Mouse (Mus musculus): ENCODE measurements around the gene Cyp27a1. TPM values are rescaled to one million over a fixed set of nuclear protein-coding genes. Genes with fewer than 3 reads are reported as not detected.
A peak's percentile ranks its signal among the peaks of the same experiment; 100 is the strongest.

Cyp27a1 gene
- polyA plus RNA-seq, 1 experiment from 2014 or later: 12.1 TPM

DNA sequence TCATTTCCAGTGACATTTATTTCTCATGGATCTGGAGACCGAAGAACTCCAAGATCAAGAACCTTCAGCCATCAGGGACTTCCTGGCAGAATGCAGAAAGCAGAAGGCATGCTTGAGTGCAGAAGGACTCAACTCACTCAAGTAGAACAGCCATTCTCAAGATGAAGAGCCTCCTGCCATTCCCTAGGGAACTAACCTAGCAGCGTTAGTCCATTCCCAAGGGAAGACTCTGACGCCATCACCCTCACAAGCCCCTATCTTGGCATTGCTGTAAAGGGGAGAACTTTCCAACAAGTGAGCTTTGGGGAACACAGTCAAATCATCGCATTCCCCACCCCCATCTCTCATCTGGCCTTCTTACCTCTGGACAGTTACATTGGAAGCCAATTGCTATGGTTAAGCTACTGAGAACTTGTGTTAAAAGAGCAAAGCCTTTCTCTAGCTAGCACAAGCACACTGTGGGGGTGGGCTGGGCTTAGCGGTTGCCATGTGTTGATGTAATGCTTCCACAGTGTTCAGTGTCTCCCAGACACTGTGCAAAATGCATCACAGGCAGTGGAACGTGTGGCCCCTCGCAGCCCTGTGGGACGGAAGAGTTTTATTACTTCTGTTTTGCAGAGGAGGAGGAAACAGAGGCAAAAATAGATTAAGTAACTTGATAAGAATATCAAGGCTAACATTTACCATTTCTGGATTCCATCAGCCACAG, 40.0 kb downstream of the Cyp27a1 start:
- H3K27ac ChIP-seq (replicated peaks): no peak overlapping the region
- WGBS: 85% methylated on average over 8 of the region's 8 CpGs
- H3K4me1 ChIP-seq: peaks cover 20% of the 10 kb centered on the region
- H3K27me3 ChIP-seq (replicated peaks; ENCODE audit: low read depth, poor library complexity, severe bottlenecking): peaks cover 28% of the 10 kb centered on the region
- H3K9me3 ChIP-seq: no peaks in the 10 kb centered on the region
- DNase-seq (ENCODE audit: low spot score): no peak
- H3K4me3 ChIP-seq: no peak overlapping the region
- no peaks in the 10 kb centered on the region for H3K36me3 ChIP-seq (replicated peaks)

DNA sequence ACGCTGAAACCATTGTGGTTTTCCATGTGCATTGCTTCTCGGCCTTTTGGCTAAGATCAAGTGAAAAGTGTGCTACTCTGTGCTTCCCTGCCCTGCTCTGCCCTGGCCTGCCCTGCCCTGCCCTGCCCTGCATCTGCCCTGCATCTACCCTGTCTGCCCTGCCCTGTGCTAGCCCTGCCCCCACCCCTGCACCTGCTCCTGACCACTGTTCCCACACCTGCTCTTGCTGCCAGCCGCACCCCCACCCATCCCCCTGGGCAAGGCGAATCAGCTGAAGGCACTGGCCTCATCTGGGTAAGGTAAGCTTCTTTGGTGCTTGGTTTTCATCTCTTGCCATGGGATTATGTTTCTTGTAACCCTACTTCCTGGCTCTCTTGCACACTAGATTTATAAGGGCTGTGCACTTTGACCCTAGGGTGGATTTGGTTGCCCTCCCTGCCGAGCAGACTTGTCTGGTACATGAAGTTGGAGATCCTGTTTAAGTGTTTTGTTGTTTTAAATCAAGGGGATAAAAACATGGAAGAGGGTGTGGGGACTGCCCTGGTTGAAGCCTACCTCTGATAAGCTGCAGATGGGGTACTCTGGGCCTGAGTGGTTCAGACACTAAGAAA, 40.9 kb downstream of the Cyp27a1 start:
- WGBS: 53% methylated on average over 5 of the region's 5 CpGs
- no peak for DNase-seq (ENCODE audit: low spot score)
- peaks cover 13% of the 10 kb centered on the region for H3K4me1 ChIP-seq
- H3K4me3 ChIP-seq: no peak overlapping the region
- H3K27ac ChIP-seq (replicated peaks): no peak overlapping the region
- H3K27me3 ChIP-seq (replicated peaks; ENCODE audit: low read depth, poor library complexity, severe bottlenecking): peaks cover 25% of the 10 kb centered on the region
- H3K9me3 ChIP-seq: no peaks in the 10 kb centered on the region
- H3K36me3 ChIP-seq (replicated peaks): no peaks in the 10 kb centered on the region

DNA sequence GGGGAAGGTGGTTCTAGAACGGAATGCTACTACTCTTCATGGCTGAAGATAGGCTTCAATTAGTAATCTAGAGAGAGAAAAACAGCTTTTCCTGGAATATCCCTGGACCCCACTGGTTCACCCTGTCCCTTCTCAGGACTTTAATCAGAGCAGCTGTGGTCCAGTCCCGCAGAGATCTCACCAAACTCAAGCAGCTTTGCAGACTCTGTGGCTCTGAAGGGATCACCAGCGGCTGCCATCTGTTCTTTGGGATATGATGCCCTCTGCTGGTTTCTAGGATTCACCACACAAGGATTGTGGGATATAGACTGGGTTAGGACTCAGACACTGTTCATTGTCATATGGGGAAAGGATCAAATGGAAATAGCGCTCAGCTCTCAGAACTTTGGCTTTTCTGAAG, 46.4 kb downstream of the Cyp27a1 start:
- no peaks in the 10 kb centered on the region; the same call in 1 of the 2 replicates for H3K4me1 ChIP-seq
- H3K27me3 ChIP-seq (replicated peaks; ENCODE audit: low read depth, poor library complexity, severe bottlenecking): peaks cover 39% of the 10 kb centered on the region
- H3K9me3 ChIP-seq: no peaks in the 10 kb centered on the region
- H3K36me3 ChIP-seq (replicated peaks): no peaks in the 10 kb centered on the region
- DNase-seq (ENCODE audit: low spot score): peak; percentile 50
- 28% methylated on average over 4 of the region's 4 CpGs for WGBS
- H3K4me3 ChIP-seq: no peak overlapping the region
- H3K27ac ChIP-seq (replicated peaks): no peak overlapping the region

DNA sequence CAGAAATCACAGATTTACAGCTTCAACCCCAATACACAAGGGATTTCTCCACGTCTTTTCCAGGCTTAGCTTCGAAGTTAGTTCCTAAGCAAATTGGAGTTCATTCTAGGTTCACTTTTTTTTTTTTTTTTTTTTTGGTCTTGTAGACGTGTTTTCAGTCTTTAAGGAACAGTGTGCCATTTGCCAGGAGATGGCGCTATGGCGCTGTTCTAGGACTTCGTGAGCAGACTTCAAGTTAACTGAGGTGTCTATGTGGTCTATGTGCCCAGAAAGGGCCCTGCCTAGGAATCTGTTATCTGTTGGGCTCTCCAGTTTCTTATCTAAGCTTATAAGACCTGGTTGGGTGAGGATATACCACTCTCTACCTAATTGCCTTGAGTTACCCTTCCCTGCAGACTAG, 49.7 kb downstream of the Cyp27a1 start:
- Histone ChIP-seq H3K27me3 (replicated peaks; ENCODE audit: low read depth, poor library complexity, severe bottlenecking) (peaks cover 72% of the 10 kb centered on the region), H3K27ac (replicated peaks) (no peak overlapping the region), H3K9me3 (no peaks in the 10 kb centered on the region), H3K4me1 (no peaks in the 10 kb centered on the region), H3K36me3 (replicated peaks) (no peaks in the 10 kb centered on the region), H3K4me3 (no peak overlapping the region)
- DNase-seq (ENCODE audit: low spot score): peak; percentile 76
- WGBS: 4% methylated on average over 6 of the region's 6 CpGs

DNA sequence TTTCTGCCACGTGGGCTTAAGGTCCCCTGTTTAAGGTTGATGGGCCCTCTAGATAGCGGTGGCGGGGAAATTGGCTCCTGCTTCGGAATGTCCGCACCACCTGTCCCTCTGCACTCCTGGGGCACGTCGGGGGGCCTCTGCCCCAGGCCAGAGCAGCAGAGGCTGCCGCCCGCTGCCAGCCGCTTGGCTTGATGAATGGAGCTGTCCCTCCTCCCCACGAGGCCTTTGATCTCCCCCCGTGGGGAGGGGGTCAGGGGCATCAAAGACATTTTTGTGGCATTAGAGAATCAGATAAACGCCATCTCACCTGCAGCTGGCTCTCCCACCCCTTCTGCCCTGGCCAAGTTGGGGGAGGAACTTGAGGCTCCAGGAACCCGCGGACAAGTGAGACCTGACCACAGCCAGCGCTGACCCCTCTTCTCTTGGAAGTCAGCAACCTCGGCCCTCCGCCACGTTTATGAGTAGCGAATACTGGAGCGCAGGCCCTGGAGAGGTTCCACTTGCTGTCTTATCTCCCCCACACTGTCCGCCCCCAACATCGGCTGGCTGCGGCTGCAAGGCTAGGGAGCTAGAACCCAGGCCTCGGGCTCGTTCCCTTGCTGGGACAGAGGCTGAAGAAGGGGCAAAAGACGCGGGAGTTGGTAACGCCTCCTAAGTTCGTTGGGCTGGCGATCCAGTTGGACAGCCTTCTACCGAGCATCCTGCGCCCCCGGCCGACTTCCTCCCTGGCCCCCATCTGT, 57.5 kb downstream of the Cyp27a1 start:
- peak overlapping the region; percentile 66 for H3K4me3 ChIP-seq
- peaks cover 100% of the 10 kb centered on the region for H3K27me3 ChIP-seq (replicated peaks; ENCODE audit: low read depth, poor library complexity, severe bottlenecking)
- no peaks in the 10 kb centered on the region for H3K9me3 ChIP-seq
- H3K4me1 ChIP-seq: peaks cover 53% of the 10 kb centered on the region
- no peaks in the 10 kb centered on the region for H3K36me3 ChIP-seq (replicated peaks)
- WGBS: under 1% methylated on average over 35 of the region's 35 CpGs
- H3K27ac ChIP-seq (replicated peaks): no peak overlapping the region; the same call in 1 of the 2 replicates
- peak; percentile 61 for DNase-seq (ENCODE audit: low spot score)

DNA sequence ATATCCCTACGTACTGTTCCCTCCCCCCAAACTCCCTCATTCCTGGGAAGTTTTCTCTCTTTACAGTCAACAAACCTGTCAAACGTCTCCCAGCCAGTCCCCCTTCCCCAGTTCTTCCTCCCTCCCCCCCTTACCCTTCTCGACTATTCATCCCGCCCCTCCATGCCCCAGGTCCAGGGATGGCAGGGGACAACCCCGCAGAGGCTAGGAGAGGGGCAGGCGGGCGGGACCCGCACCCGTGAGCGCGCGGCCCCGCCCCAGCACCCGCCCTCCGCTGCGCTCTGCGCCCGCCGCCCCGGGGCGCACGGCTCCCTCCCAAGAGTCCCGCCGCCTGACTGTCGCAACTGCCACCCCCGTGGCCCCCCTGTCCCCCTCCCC, 58.1 kb downstream of the Cyp27a1 start:
- H3K9me3 ChIP-seq: no peaks in the 10 kb centered on the region
- DNase-seq (ENCODE audit: low spot score): peak; percentile 62
- no peaks in the 10 kb centered on the region for H3K36me3 ChIP-seq (replicated peaks)
- WGBS: under 1% methylated on average over 26 of the region's 26 CpGs
- peaks cover 59% of the 10 kb centered on the region for H3K4me1 ChIP-seq
- peak overlapping the region; percentile 66 for H3K4me3 ChIP-seq
- H3K27me3 ChIP-seq (replicated peaks; ENCODE audit: low read depth, poor library complexity, severe bottlenecking): peaks cover 100% of the 10 kb centered on the region
- peak overlapping the region; percentile 72; the same call in 1 of the 2 replicates for H3K27ac ChIP-seq (replicated peaks)

DNA sequence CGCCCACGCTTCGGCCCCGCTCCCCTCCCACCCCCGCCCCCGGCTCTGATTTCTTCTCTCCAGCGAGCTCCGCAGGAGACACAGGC, 58.3 kb downstream of the Cyp27a1 start, which contains the start of gene Wnt6:
Gene Wnt6 (plus strand): TSS at position 48 of the 86 bp plus-strand sequence.
- peak within 1 kb of the TSS; percentile 66 for H3K4me3 ChIP-seq
- DNase-seq (ENCODE audit: low spot score): no peak
- peaks cover 61% of the 10 kb centered on the region for H3K4me1 ChIP-seq
- 9% methylated on average over 7 of the region's 8 CpGs for WGBS
- H3K27me3 ChIP-seq (replicated peaks; ENCODE audit: low read depth, poor library complexity, severe bottlenecking): peaks cover 100% of the 10 kb centered on the region
- no peaks in the 10 kb centered on the region for H3K36me3 ChIP-seq (replicated peaks)
- H3K27ac ChIP-seq (replicated peaks): peak within 1 kb of the TSS; percentile 72
- H3K9me3 ChIP-seq: no peaks in the 10 kb centered on the region

DNA sequence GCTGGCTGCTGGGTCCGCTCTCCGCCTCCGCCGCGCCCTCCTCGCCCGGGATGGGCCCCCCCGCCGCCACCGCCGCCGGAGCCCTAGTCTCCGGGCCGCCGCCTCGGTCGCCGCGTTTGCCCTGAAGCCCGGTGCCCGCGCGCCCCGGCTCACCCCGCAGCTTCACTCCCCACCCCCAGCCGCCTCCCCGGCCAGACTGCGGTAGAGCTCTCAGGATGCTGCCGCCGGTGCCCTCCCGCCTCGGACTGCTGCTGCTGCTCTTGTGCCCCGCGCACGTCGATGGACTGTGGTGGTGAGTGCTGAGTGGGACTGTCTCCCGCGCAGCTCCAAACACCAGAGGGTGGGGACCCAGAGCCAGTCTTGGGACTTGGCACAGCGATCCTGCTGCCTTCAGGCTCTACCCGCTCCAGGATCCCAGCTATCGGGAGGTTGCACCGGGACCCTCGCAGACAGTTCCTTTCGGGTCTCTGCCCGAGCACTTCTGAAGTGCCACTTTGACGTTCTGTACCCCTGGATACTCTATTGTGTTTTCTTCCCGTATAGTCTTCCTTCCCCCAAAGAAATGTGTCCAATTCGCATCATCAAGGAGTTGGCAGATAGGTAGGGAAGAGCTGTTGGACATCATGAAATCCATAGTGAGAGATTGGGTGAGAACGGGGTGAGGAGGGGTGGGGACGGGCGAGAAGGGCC, 58.7 kb downstream of the Cyp27a1 start:
- no peaks in the 10 kb centered on the region for H3K36me3 ChIP-seq (replicated peaks)

DNA sequence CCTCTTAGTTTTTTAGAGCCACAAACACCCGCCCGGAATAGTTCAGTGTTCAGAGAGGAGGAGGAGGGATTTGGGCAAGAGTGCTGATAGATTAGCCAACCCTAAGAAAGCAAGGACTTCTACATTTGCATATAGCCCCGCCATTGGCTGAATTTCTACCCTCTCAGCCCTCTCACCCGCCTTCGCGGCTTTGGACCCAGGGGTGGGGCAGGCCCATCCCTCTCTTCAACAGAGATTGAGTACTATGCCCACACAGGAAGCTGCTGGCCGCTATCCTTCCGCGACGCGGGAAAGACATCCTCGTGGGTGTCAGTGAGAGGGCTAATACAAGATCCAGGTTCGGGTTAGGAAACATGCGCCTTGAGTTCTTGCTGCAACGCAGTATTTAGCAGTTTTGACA, 59.8 kb downstream of the Cyp27a1 start:
- peak overlapping the region; percentile 66 for H3K4me3 ChIP-seq
- no peaks in the 10 kb centered on the region for H3K9me3 ChIP-seq
- no peak overlapping the region for H3K27ac ChIP-seq (replicated peaks)
- no peaks in the 10 kb centered on the region for H3K36me3 ChIP-seq (replicated peaks)
- under 1% methylated on average over 15 of the region's 15 CpGs for WGBS
- peak; percentile 88 for DNase-seq (ENCODE audit: low spot score)
- H3K27me3 ChIP-seq (replicated peaks; ENCODE audit: low read depth, poor library complexity, severe bottlenecking): peaks cover 100% of the 10 kb centered on the region
- peaks cover 70% of the 10 kb centered on the region for H3K4me1 ChIP-seq

More for the DNA sequence above, 58.7 kb downstream of the Cyp27a1 start:
- peaks cover 100% of the 10 kb centered on the region for H3K27me3 ChIP-seq (replicated peaks; ENCODE audit: low read depth, poor library complexity, severe bottlenecking)
- H3K4me3 ChIP-seq: peak overlapping the region; percentile 66
- peak; percentile 65 for DNase-seq (ENCODE audit: low spot score)
- peak overlapping the region; percentile 72 for H3K27ac ChIP-seq (replicated peaks)
- H3K4me1 ChIP-seq: peaks cover 65% of the 10 kb centered on the region
- under 1% methylated on average over 51 of the region's 51 CpGs for WGBS
- H3K9me3 ChIP-seq: no peaks in the 10 kb centered on the region

DNA sequence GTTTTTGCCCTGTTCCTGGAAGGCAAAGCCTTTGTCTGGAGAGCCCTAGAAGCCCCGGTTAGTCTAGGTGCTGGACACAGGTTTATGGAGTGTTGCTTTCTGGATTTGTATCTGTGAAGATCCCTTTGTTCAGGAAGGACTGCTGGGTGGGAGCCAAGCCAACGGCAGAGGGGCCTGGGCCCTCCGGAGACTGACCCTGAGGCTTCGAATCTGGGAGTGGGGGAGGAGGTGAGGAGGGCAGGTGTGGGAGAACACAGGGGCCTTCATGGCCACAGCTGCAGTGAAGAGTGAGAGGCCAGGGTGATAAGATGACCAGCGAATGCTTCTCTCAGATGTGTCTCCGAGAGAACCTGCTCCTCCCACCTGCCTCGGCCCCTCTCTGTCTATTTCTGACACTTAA, 60.7 kb downstream of the Cyp27a1 start:
- Histone ChIP-seq H3K4me3 (peak overlapping the region; percentile 66), H3K9me3 (no peaks in the 10 kb centered on the region), H3K4me1 (peaks cover 66% of the 10 kb centered on the region), H3K27me3 (replicated peaks; ENCODE audit: low read depth, poor library complexity, severe bottlenecking) (peaks cover 100% of the 10 kb centered on the region), H3K27ac (replicated peaks) (no peak overlapping the region), H3K36me3 (replicated peaks) (no peaks in the 10 kb centered on the region)
- no peak for DNase-seq (ENCODE audit: low spot score)
- WGBS: 14% methylated on average over 7 of the region's 7 CpGs

DNA sequence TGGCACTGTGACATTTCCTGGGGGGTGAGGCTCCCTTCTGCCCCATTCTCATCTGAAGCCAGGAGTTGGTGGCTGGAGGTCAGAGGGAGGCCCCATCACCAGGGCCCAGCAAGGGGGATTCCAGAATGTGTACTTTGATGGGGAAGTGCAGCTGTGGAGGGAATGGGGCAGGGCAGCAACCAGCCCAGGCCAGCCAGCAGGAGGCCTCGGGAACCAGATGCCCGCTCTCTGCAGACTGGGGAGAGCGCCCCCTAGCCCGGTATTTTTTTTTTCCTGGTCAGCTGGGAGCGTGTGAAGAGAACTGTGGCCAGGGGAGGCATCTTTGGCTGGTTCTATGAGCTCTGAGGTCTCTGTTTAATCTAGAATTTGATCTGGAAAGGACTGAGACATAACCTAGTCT, 62.4 kb downstream of the Cyp27a1 start:
- Histone ChIP-seq H3K9me3 (no peaks in the 10 kb centered on the region), H3K4me1 (peaks cover 62% of the 10 kb centered on the region), H3K27ac (replicated peaks) (peak overlapping the region; percentile 68; the same call in 1 of the 2 replicates), H3K4me3 (no peak overlapping the region), H3K27me3 (replicated peaks; ENCODE audit: low read depth, poor library complexity, severe bottlenecking) (peaks cover 100% of the 10 kb centered on the region), H3K36me3 (replicated peaks) (no peaks in the 10 kb centered on the region)
- DNase-seq (ENCODE audit: low spot score): peak; percentile 67
- WGBS: 8% methylated on average over 5 of the region's 5 CpGs

DNA sequence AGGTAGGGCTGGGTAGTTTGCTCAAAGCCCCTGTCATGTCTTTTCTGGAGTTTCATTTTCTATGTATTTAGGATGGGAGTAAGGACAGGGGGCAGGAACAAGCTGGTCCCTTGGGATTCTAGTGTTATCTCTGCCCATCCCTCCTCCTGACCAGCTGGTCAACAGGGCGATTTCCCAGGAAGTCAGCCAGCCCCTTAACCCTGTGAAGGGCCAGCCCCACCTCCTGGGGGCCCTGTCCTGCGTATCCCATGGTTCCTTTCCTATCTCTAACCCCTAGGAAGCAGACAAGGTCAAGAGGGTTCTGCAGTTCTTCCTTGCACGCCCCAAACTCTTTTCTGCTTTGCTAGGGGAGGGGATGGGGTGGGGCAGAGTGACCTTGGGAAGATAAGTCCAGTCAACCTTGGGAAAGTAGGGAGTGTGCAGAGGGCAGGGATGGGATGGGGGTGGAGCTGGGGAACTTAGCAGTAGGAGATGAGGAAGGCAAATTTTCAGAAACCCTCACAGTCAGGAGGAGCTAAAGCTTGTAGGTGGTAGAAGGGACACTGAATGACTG, 65.6 kb downstream of the Cyp27a1 start:
- DNase-seq (ENCODE audit: low spot score): no peak
- WGBS: 26% methylated on average over 3 of the region's 3 CpGs
- Histone ChIP-seq H3K36me3 (replicated peaks) (no peaks in the 10 kb centered on the region), H3K4me3 (no peak overlapping the region), H3K27me3 (replicated peaks; ENCODE audit: low read depth, poor library complexity, severe bottlenecking) (peaks cover 100% of the 10 kb centered on the region), H3K4me1 (peaks cover 59% of the 10 kb centered on the region), H3K27ac (replicated peaks) (no peak overlapping the region), H3K9me3 (no peaks in the 10 kb centered on the region)

Measured in embryonic facial prominence, embryonic 10.5 days (tissue).